Mouse (Mus musculus) bone marrow macrophage, adult 2 months (primary cell): ENCODE results near the gene Gm9844. TPM values are rescaled to one million over a fixed set of nuclear protein-coding genes. Genes with fewer than 3 reads are reported as not detected.
"Not testable (repeated sequence)": the region's sequence is repeated elsewhere in the genome, so short reads cannot be mapped to it uniquely, and the experiment has no call there.

ENCODE experiments used
- H3K27ac ChIP-seq: 2 replicates; pipeline ENCODE4 v1.5.1; 2012; ENCODE audit warnings: low read depth, low read length; ENCODE audit not compliant: insufficient read depth
- H3K4me1 ChIP-seq: 2 replicates; pipeline ENCODE4 v1.6.1; 2012; ENCODE audit warnings: low read length; ENCODE audit not compliant: control insufficient read depth, insufficient read depth
- H3K4me3 ChIP-seq: 2 replicates; pipeline ENCODE4 v1.5.1; 2012; ENCODE audit warnings: mild to moderate bottlenecking, low read length, moderate library complexity; ENCODE audit not compliant: insufficient read depth
- CTCF ChIP-seq: IDR thresholded peaks from 2 replicates; pipeline ENCODE4 v1.5.1; 2012; ENCODE audit warnings: low read depth, mild to moderate bottlenecking, low read length, moderate library complexity
- POLR2A ChIP-seq: IDR thresholded peaks from 2 replicates; pipeline ENCODE4 v1.6.1; 2012; ENCODE audit warnings: mild to moderate bottlenecking, low read depth, low read length, borderline replicate concordance
- polyA plus RNA-seq: library from polyadenylated mRNA; stranded (reverse); fragments of >200 nt; gene quantifications from 2 replicates; pipeline ENCODE4 v1.2.4, GENCODE M21; 2012; ENCODE audit not compliant: missing spikeins, insufficient read depth, insufficient read length

The Gm9844 gene
- polyA plus RNA-seq, 1 experiment = not detected

- Histone ChIP-seq H3K4me3 (no peak overlapping the region), H3K27ac (0 out of 2 replicates have a peak overlapping the region, but pooled peaks have one; percentile 21), H3K4me1 (peaks cover 31% of the 10 kb centered on the region)
- TF ChIP-seq CTCF (peak; percentile 33), POLR2A (no peak)
Measured at GRCm38 (mm10) chr7:24845713-24846112, 16.3 kb upstream of the Gm9844 start.

DNA sequence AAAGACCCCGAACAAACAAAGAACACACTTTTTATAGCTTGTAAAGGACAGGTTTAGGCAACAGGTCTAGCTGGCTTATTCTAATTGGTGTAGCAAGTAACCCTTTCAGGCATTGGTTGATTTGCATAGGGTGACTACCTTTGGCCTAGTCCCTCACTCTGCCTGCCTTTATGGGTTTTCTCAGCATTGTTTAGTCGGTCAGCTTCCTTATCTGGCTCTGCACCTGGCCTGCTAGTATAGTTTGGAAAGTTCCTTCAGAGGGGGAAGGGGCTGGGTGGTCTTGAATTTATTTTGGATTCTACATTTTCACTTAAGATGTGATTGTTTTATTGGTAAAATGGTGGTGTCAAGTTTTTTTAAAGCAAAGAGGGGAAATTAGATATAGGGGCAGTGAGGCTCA lies 15.4 kb upstream of the Gm9844 start:
- H3K27ac ChIP-seq, H3K4me3 ChIP-seq: not testable (repeated sequence)
- peaks cover 31% of the 10 kb centered on the region for H3K4me1 ChIP-seq

GRCm38 (mm10) chr7:24850162-24850561 lies 11.9 kb upstream of the Gm9844 start:
- Histone ChIP-seq H3K4me3 (peak overlapping the region; percentile 54), H3K4me1 (peaks cover 42% of the 10 kb centered on the region), H3K27ac (peak overlapping the region; percentile 90)
- no peak for TF ChIP-seq CTCF
- no peak for TF ChIP-seq POLR2A

GRCm38 (mm10) chr7:24850899-24851303 lies 11.1 kb upstream of the Gm9844 start:
- H3K4me1 ChIP-seq = peaks cover 45% of the 10 kb centered on the region
- peak overlapping the region; percentile 58 for H3K4me3 ChIP-seq
- no peak for TF ChIP-seq CTCF
- peak overlapping the region; percentile 95 for H3K27ac ChIP-seq

GRCm38 (mm10) chr7:24851596-24852325 lies 10.3 kb upstream of the Gm9844 start:
- H3K4me1 ChIP-seq = peaks cover 44% of the 10 kb centered on the region
- H3K27ac ChIP-seq = peak overlapping the region; percentile 82
- TF ChIP-seq POLR2A = no peak
- TF ChIP-seq CTCF = no peak
- peak overlapping the region; percentile 41 for H3K4me3 ChIP-seq

DNA sequence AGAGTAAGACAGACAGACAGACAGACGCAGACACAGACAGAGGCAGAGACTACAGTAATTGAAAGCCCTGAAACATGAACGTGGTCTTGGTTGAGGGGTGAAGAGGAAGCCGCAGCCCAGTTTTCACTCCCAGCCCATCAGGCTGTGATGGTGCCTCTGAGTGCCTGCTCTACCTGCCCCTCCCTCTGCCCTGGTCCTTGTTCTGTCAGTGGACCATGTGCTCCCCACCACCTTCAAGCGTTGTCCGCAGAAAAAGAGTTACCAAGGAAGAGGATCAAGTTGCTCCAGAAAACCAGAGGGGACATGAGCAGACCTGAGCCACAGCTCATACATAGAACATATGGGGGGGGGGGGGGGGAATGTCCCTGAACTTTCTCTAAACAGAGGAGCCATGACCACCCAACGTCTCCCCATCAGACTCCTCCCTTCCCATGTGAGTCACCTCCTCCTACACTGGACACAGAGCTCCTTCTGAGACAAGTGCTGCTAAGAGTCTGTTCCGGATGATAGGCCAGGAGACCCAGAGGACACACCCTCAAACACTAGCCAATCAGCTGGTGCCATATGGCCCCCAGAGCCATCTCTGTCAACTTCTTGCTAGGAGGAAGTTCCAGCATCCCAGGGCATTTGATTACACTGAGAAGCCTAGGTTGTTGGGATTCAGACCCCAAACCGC lies 9.3 kb upstream of the Gm9844 start:
- peak overlapping the region; percentile 82 for H3K27ac ChIP-seq
- TF ChIP-seq CTCF (no peak), POLR2A (no peak)
- peak overlapping the region; percentile 41 for H3K4me3 ChIP-seq
- peaks cover 45% of the 10 kb centered on the region for H3K4me1 ChIP-seq

- Histone ChIP-seq H3K27ac (peak overlapping the region; percentile 80), H3K4me1 (peaks cover 45% of the 10 kb centered on the region), H3K4me3 (no peak overlapping the region)
- no peak for TF ChIP-seq CTCF
Measured at GRCm38 (mm10) chr7:24853233-24853563, 8.8 kb upstream of the Gm9844 start.

GRCm38 (mm10) chr7:24853695-24854094 lies 8.3 kb upstream of the Gm9844 start:
- Histone ChIP-seq H3K27ac (peak overlapping the region; percentile 80), H3K4me1 (peaks cover 42% of the 10 kb centered on the region), H3K4me3 (peak overlapping the region; percentile 44)
- TF ChIP-seq CTCF = no peak
- TF ChIP-seq POLR2A = no peak

DNA sequence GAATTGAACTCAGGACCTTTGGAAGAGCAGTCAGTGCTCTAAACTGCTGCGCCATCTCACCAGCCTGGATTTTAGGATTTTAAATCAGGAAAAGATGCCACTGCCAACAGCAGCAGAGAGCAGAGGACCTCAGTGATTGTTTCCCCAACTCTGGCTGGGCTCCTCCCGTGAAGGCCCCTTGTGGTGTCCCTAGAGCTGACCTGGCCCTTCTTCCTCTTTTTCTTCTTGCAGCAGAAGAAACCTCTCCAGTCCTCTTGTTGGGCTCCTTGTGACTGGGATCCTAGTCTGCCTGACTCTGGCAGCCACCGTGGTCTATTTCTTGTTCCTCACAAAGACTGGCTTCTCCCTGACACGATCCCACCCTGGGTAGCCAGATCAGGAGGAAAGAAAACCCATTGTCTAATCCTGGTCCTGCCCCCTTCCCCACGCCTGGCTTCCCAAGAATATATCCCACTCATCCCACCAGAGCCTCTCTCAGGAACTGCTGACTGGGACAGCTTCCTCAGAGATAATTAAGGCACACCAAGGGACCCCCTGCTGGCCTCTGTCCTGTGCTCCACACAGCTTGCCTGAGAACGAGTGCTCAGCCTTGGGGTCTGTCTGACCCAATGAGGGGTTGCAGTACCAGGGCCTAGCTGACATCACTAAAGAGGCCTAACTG lies 5.4 kb upstream of the Gm9844 start:
- Histone ChIP-seq H3K4me3 (no peak overlapping the region), H3K4me1 (peaks cover 34% of the 10 kb centered on the region), H3K27ac (peak overlapping the region; percentile 74)
- TF ChIP-seq CTCF (no peak), POLR2A (no peak)

- no peak for TF ChIP-seq CTCF
- TF ChIP-seq POLR2A = no peak
- H3K4me1 ChIP-seq = peaks cover 20% of the 10 kb centered on the region
- H3K4me3 ChIP-seq = no peak overlapping the region
- no peak overlapping the region for H3K27ac ChIP-seq
Measured at GRCm38 (mm10) chr7:24859234-24859633, 2.8 kb upstream of the Gm9844 start.
